Mouse (Mus musculus) lung, embryonic 15.5 days (tissue): Measurements from ENCODE around the gene Hbq1b. TPM values are rescaled to one million over a fixed set of nuclear protein-coding genes. Genes with fewer than 3 reads are reported as not detected.

ENCODE experiments used
- polyA plus RNA-seq: library from polyadenylated mRNA; unstranded; fragments of >200 nt; fragmentation: Nextera tagmentation; extraction: Ambion mirVana; gene quantifications from 2 replicates; pipeline ENCODE4 v1.2.1, GENCODE M21; 2015

Hbq1b gene
- polyA plus RNA-seq, 1 experiment from 2014 or later: 1.4 TPM

Other genes starting within 250 kb of the Hbq1b start
- 0.10 and 0.45 TPM in 2 replicates for gene Il9r, start 86.7 kb upstream of the Hbq1b start, polyA plus RNA-seq
- gene Snrnp25, start 81.5 kb upstream of the Hbq1b start, polyA plus RNA-seq: 50.8 and 56.7 TPM in 2 replicates
- 62.5 and 67.4 TPM in 2 replicates for gene Rhbdf1, start 64.7 kb upstream of the Hbq1b start, polyA plus RNA-seq
- 37.7 and 37.8 TPM in 2 replicates for gene Mpg, start 60.5 kb upstream of the Hbq1b start, polyA plus RNA-seq
- gene Nprl3, start 19.3 kb upstream of the Hbq1b start, polyA plus RNA-seq: 41.6 and 46.9 TPM in 2 replicates
- 160 and 236 TPM in 2 replicates for gene Hba-x, start 10.6 kb upstream of the Hbq1b start, polyA plus RNA-seq
- gene Hba-a1, start 3.5 kb upstream of the Hbq1b start, polyA plus RNA-seq: 7,834 and 8,642 TPM in 2 replicates
- gene Hba-a2, start 9.5 kb downstream of the Hbq1b start, polyA plus RNA-seq: 21,194 and 23,046 TPM in 2 replicates
- 0.97 and 1.5 TPM in 2 replicates for gene Hbq1a, start 13.1 kb downstream of the Hbq1b start, polyA plus RNA-seq
- 21.8 and 24.3 TPM in 2 replicates for gene Sh3pxd2b, start 60.9 kb downstream of the Hbq1b start, polyA plus RNA-seq
- gene Ubtd2, start 168.4 kb downstream of the Hbq1b start, polyA plus RNA-seq: 46.8 and 48.4 TPM in 2 replicates
- gene Efcab9, start 245.1 kb downstream of the Hbq1b start, polyA plus RNA-seq: 0.58 and 0.81 TPM in 2 replicates
- gene Stk10, start 246.3 kb downstream of the Hbq1b start, polyA plus RNA-seq: 1.9 and 2.9 TPM in 2 replicates